Mouse (Mus musculus) testis, adult 2 months (tissue): Measurements from ENCODE around the gene Hoxb5.

ENCODE experiments used
- CTCF ChIP-seq: fragments of 200-500 bp; IDR thresholded peaks from 2 replicates; pipeline ENCODE4 v1.5.1; 2012; ENCODE audit warnings: low read depth, mild to moderate bottlenecking, inconsistent platforms, low read length, moderate library complexity; ENCODE audit not compliant: control insufficient read depth, insufficient read depth, insufficient replicate concordance
- POLR2A ChIP-seq: fragments of 200-500 bp; IDR thresholded peaks from 2 replicates; pipeline ENCODE4 v1.6.1; 2012; ENCODE audit warnings: low read depth, mild to moderate bottlenecking, inconsistent platforms, low read length, moderate library complexity; ENCODE audit not compliant: control insufficient read depth

- no peak for TF ChIP-seq POLR2A
- no peak for TF ChIP-seq CTCF
Observed at GRCm38 (mm10) chr11:96327122-96327521, 24.0 kb downstream of the Hoxb5 start.
